Mouse (Mus musculus) forelimb bud, embryonic 11.5 days (tissue): ENCODE data around the gene Camk1g.

ENCODE experiments used
- DNase-seq: peaks from one replicate; pipeline ENCODE4 v3.0.0-alpha.2; 2012; ENCODE audit warnings: low read depth, low spot score

Gene Camk1g

GRCm38 (mm10) chr1:193376478-193377134 lies 6.5 kb upstream of the Camk1g start:
- peak; percentile 74 for DNase-seq

- no peak for DNase-seq
Measured at GRCm38 (mm10) chr1:193373906-193374413, 3.9 kb upstream of the Camk1g start.

- no peak for DNase-seq
Measured at GRCm38 (mm10) chr1:193369091-193369490, 1.0 kb downstream of the Camk1g start.

GRCm38 (mm10) chr1:193368055-193368454 lies 2.0 kb downstream of the Camk1g start:
- no peak for DNase-seq

- no peak for DNase-seq
Measured at GRCm38 (mm10) chr1:193363801-193364231, 6.3 kb downstream of the Camk1g start.

GRCm38 (mm10) chr1:193362078-193362477 lies 8.0 kb downstream of the Camk1g start:
- no peak for DNase-seq

GRCm38 (mm10) chr1:193361181-193361580 lies 8.9 kb downstream of the Camk1g start:
- DNase-seq = no peak

- no peak for DNase-seq
Measured at GRCm38 (mm10) chr1:193359199-193359598, 10.9 kb downstream of the Camk1g start.

- DNase-seq = no peak
Measured at GRCm38 (mm10) chr1:193351583-193351982, 18.5 kb downstream of the Camk1g start.

- DNase-seq = no peak
Measured at GRCm38 (mm10) chr1:193350546-193350801, 19.6 kb downstream of the Camk1g start.

- DNase-seq = no peak
Measured at GRCm38 (mm10) chr1:193349702-193350545, 20.2 kb downstream of the Camk1g start.

GRCm38 (mm10) chr1:193348261-193348962 lies 21.7 kb downstream of the Camk1g start:
- no peak for DNase-seq

GRCm38 (mm10) chr1:193346908-193347307 lies 23.2 kb downstream of the Camk1g start:
- DNase-seq = no peak

GRCm38 (mm10) chr1:193344976-193345375 lies 25.1 kb downstream of the Camk1g start:
- no peak for DNase-seq

GRCm38 (mm10) chr1:193343853-193344252 lies 26.2 kb downstream of the Camk1g start:
- DNase-seq = no peak

GRCm38 (mm10) chr1:193342198-193342946 lies 27.7 kb downstream of the Camk1g start:
- no peak for DNase-seq

GRCm38 (mm10) chr1:193338363-193338995 lies 31.6 kb downstream of the Camk1g start:
- no peak for DNase-seq

GRCm38 (mm10) chr1:193337787-193338310 lies 32.2 kb downstream of the Camk1g start:
- no peak for DNase-seq

- DNase-seq = no peak
Measured at GRCm38 (mm10) chr1:193337018-193337321, 33.1 kb downstream of the Camk1g start.

- no peak for DNase-seq
Measured at GRCm38 (mm10) chr1:193336122-193337017, 33.7 kb downstream of the Camk1g start.
